Mouse (Mus musculus) G1E (cell line): ENCODE data around the gene Olfr901.

Experiments used
- CTCF ChIP-seq: IDR thresholded peaks from 2 replicates; pipeline ENCODE4 v1.5.1; 2012; ENCODE audit warnings: low read depth, low read length, inconsistent platforms, mixed read lengths
- GATA2 ChIP-seq: IDR thresholded peaks from 2 replicates; pipeline ENCODE4 v1.6.1; 2012; ENCODE audit warnings: low read depth, low read length, inconsistent platforms, borderline replicate concordance
- POLR2AphosphoS5 ChIP-seq: IDR thresholded peaks from 2 replicates; pipeline ENCODE4 v1.6.1; 2012; ENCODE audit warnings: low read depth, low read length, inconsistent platforms; ENCODE audit not compliant: insufficient replicate concordance

- TF ChIP-seq CTCF (no peak), GATA2 (no peak), POLR2AphosphoS5 (no peak)
These were observed at the start of gene Olfr901 for GRCm38 (mm10) chr9:38429155-38429554.
